Mouse (Mus musculus): ENCODE measurements around the gene Gm29776. TPM values are rescaled to one million over a fixed set of nuclear protein-coding genes. Genes with fewer than 3 reads are reported as not detected.

The Gm29776 gene
- polyA plus RNA-seq (2014; fragmentation: Illumina TruSeq; extraction: RNeasy Lipid Tissue Mini Kit (QIAGEN cat#74804)): not detected

DNA sequence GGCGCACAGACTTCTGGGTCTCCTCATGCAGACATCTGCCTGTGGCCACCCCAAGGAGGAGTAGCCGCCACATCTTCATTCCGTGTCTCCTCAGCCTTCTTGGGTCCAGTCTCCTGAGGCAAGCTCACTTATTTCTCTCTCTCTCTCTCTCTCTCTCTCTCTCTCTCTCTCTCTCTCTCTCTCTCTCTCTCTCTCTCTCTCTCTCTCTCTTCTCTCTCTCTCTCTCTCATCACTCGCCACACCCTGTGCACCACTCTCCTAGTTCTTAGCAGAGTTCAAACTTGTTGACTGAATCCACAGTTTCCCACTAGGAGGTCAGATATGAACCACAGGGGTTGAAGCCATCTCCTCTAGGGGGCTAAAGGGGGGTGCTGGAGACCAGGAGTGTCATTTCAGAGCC, at the start of gene Gm29776:
Gene Gm29776, minus strand, starts transcription at position 101 of the 400 bp plus-strand sequence.

DNA sequence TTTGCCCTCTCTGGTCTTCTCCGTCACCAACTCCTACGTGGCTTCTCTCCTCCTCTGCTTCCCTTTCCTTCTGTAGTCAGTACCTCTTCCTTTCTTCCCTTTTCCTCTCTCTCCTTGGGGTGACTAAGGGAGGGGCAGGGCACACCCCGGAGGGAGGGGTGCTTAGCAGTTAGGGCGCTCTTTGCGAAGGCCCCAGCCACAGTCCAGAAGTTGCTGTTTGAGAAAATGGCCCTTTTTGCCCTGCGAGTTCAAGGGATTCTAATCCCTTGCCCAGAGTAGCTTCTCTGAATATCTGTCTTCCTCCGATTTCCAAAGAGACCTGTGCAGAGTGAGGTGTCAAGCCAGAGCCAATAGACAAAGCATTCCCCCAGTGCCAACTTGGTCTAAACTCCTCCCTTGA, 13.4 kb upstream of the Gm29776 start, which contains the start of gene Cebpe:
Gene Cebpe, minus strand, starts transcription at position 101 of the 400 bp plus-strand sequence.

DNA sequence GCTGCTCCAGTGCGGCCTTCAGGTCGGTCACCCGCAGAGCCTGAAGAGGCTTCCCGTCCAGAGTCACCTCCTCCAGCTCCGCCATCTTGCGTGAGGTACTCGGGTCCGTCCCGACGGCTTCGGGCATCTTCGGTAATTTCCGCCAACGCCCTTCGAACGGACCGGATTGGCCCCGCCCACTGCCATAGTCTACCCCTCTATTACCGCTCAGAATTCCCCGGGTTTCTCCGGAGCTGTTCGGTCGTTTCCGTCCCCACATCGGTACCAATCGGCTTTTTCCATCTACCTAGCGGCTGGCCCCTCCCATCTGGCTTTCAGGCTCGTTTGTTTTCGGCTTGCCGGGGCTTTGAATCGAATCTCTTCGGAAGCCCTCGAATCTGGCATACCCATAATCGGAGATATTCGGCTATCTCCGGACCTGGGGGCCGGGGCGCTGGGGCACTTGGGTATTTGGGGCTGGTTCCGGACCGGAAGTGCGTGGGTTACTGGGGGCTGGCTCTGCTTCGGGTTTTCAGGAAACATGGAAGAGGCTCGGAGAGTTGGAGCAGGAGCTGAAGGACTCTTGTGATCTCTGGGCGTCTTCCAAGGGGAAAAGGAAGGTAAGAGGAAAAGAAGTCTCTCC, 12.0 kb downstream of the Gm29776 start, which contains the start of gene Acin1:
Gene Acin1, minus strand, starts transcription at position 410 of the 622 bp plus-strand sequence.

DNA sequence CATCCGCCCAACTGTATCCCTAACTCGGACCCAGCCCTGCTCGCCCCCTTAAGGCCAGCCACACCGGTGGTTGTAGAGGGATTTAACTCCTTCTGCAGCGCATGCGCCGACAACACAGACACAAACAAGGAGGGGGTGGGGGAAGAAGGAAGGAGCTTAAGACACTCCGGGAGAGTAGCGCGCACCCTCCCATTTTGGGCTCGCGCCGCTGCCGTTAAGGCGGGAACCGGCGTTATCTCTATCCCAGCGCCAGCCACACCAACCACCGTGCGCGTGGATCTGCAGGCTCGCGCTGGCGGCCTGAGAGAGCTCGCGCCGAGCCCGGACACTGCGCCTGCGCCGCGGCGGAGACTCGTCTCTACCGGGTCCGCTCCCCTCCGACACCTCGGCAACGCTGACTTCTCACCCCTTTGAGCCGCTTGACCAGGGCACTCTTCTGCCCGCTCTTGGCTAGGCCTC, 12.5 kb downstream of the Gm29776 start, which contains the start of gene 1700123O20Rik:
Gene 1700123O20Rik, plus strand, starts transcription at position 154 of the 459 bp plus-strand sequence.

Other genes with a start within 250 kb of the Gm29776 start
- 2.9 TPM for gene Lrp10, start 234.7 kb downstream of the Gm29776 start, polyA plus RNA-seq (2014; fragmentation: Illumina TruSeq; extraction: RNeasy Lipid Tissue Mini Kit (QIAGEN cat#74804))
- gene Rem2, start 222.7 kb downstream of the Gm29776 start, polyA plus RNA-seq (2014; fragmentation: Illumina TruSeq; extraction: RNeasy Lipid Tissue Mini Kit (QIAGEN cat#74804)): 0.31 TPM
- gene Prmt5, start 181.3 kb downstream of the Gm29776 start, polyA plus RNA-seq (2014; fragmentation: Illumina TruSeq; extraction: RNeasy Lipid Tissue Mini Kit (QIAGEN cat#74804)): 64.1 TPM
- 6.2 TPM for gene Haus4, start 144.2 kb downstream of the Gm29776 start, polyA plus RNA-seq (2014; fragmentation: Illumina TruSeq; extraction: RNeasy Lipid Tissue Mini Kit (QIAGEN cat#74804))
- gene Ajuba, start 121.3 kb downstream of the Gm29776 start, polyA plus RNA-seq (2014; fragmentation: Illumina TruSeq; extraction: RNeasy Lipid Tissue Mini Kit (QIAGEN cat#74804)): 10.9 TPM
- 2.5 TPM for gene 4931414P19Rik, start 92.8 kb downstream of the Gm29776 start, polyA plus RNA-seq (2014; fragmentation: Illumina TruSeq; extraction: RNeasy Lipid Tissue Mini Kit (QIAGEN cat#74804))
- gene Psmb5, start 80.8 kb downstream of the Gm29776 start, polyA plus RNA-seq (2014; fragmentation: Illumina TruSeq; extraction: RNeasy Lipid Tissue Mini Kit (QIAGEN cat#74804)): 1.7 TPM
- gene Psmb11, start 77.4 kb downstream of the Gm29776 start, polyA plus RNA-seq (2014; fragmentation: Illumina TruSeq; extraction: RNeasy Lipid Tissue Mini Kit (QIAGEN cat#74804)): not detected
- gene Gm17606, start 57.9 kb downstream of the Gm29776 start, polyA plus RNA-seq (2014; fragmentation: Illumina TruSeq; extraction: RNeasy Lipid Tissue Mini Kit (QIAGEN cat#74804)): not detected
- 0.11 TPM for gene Cdh24, start 57.5 kb downstream of the Gm29776 start, polyA plus RNA-seq (2014; fragmentation: Illumina TruSeq; extraction: RNeasy Lipid Tissue Mini Kit (QIAGEN cat#74804))
- 20.2 TPM for gene 1700123O20Rik, start 12.6 kb downstream of the Gm29776 start, polyA plus RNA-seq (2014; fragmentation: Illumina TruSeq; extraction: RNeasy Lipid Tissue Mini Kit (QIAGEN cat#74804))
- gene Acin1, start 11.9 kb downstream of the Gm29776 start, polyA plus RNA-seq (2014; fragmentation: Illumina TruSeq; extraction: RNeasy Lipid Tissue Mini Kit (QIAGEN cat#74804)): 155 TPM
- gene Cebpe, start 13.3 kb upstream of the Gm29776 start, polyA plus RNA-seq (2014; fragmentation: Illumina TruSeq; extraction: RNeasy Lipid Tissue Mini Kit (QIAGEN cat#74804)): not detected
- 30.6 TPM for gene Slc7a8, start 83.1 kb upstream of the Gm29776 start, polyA plus RNA-seq (2014; fragmentation: Illumina TruSeq; extraction: RNeasy Lipid Tissue Mini Kit (QIAGEN cat#74804))
- gene Rnf212b, start 115.3 kb upstream of the Gm29776 start, polyA plus RNA-seq (2014; fragmentation: Illumina TruSeq; extraction: RNeasy Lipid Tissue Mini Kit (QIAGEN cat#74804)): not detected
- gene Homez, start 172.1 kb upstream of the Gm29776 start, polyA plus RNA-seq (2014; fragmentation: Illumina TruSeq; extraction: RNeasy Lipid Tissue Mini Kit (QIAGEN cat#74804)): 13.4 TPM
- gene Ppp1r3e, start 178.7 kb upstream of the Gm29776 start, polyA plus RNA-seq (2014; fragmentation: Illumina TruSeq; extraction: RNeasy Lipid Tissue Mini Kit (QIAGEN cat#74804)): 8.2 TPM
- gene Bcl2l2, start 184.5 kb upstream of the Gm29776 start, polyA plus RNA-seq (2014; fragmentation: Illumina TruSeq; extraction: RNeasy Lipid Tissue Mini Kit (QIAGEN cat#74804)): 9.4 TPM
- gene Gm20521, start 184.6 kb upstream of the Gm29776 start, polyA plus RNA-seq (2014; fragmentation: Illumina TruSeq; extraction: RNeasy Lipid Tissue Mini Kit (QIAGEN cat#74804)): not detected
- gene Pabpn1, start 193.7 kb upstream of the Gm29776 start, polyA plus RNA-seq (2014; fragmentation: Illumina TruSeq; extraction: RNeasy Lipid Tissue Mini Kit (QIAGEN cat#74804)): 45.3 TPM
- gene Slc22a17, start 214.3 kb upstream of the Gm29776 start, polyA plus RNA-seq (2014; fragmentation: Illumina TruSeq; extraction: RNeasy Lipid Tissue Mini Kit (QIAGEN cat#74804)): 0.88 TPM
- 0.63 TPM for gene Efs, start 227.3 kb upstream of the Gm29776 start, polyA plus RNA-seq (2014; fragmentation: Illumina TruSeq; extraction: RNeasy Lipid Tissue Mini Kit (QIAGEN cat#74804))
- not detected for gene Il25, start 233.9 kb upstream of the Gm29776 start, polyA plus RNA-seq (2014; fragmentation: Illumina TruSeq; extraction: RNeasy Lipid Tissue Mini Kit (QIAGEN cat#74804))
- not detected for gene Cmtm5, start 237.4 kb upstream of the Gm29776 start, polyA plus RNA-seq (2014; fragmentation: Illumina TruSeq; extraction: RNeasy Lipid Tissue Mini Kit (QIAGEN cat#74804))